Mouse (Mus musculus): Measurements from ENCODE around the gene Wdr17.

GRCm38 (mm10) chr8:54667756-54668155 lies 219.2 kb downstream of the Wdr17 start:
- no peak for TF ChIP-seq POLR2A (IDR thresholded peaks at IDR 0.05; ENCODE audit: extremely low read depth, insufficient read depth, low read length)
- TF ChIP-seq CTCF (IDR thresholded peaks at IDR 0.05; ENCODE audit: extremely low read depth, insufficient read depth, low read length), result no peak

Measured in cortical plate, adult 2 months (tissue).